Mouse (Mus musculus) liver, embryonic 15.5 days (tissue): ENCODE measurements at regions not wholly inside any gene's neighbourhood (a gene's known extent, or its start where the extent isn't known, plus 50 kb on each side); places are given as distances from the start of the nearest gene placed in this dataset.

Source experiments
- ATAC-seq: fragments of 200-750 bp; cut with Nextera tagmentation; 2 replicates; pipeline ENCODE4 v1.8.0; 2017; ENCODE audit warnings: moderate number of reproducible peaks, mild to moderate bottlenecking, moderate library complexity; ENCODE audit not compliant: insufficient read depth
- H3K27ac ChIP-seq: fragments of 300-500 bp; sonication (generic); replicated peaks from 2 replicates; pipeline ENCODE4 v1.5.1; 2015; ENCODE audit warnings: mild to moderate bottlenecking, inconsistent platforms
- H3K27me3 ChIP-seq: fragments of 300-500 bp; sonication (generic); 2 replicates; pipeline ENCODE4 v1.6.1; 2015; ENCODE audit warnings: mild to moderate bottlenecking, inconsistent platforms
- H3K36me3 ChIP-seq: fragments of 300-500 bp; sonication (generic); replicated peaks from 2 replicates; pipeline ENCODE4 v1.6.1; 2015; ENCODE audit warnings: moderate library complexity, mild to moderate bottlenecking, inconsistent platforms
- H3K4me1 ChIP-seq: fragments of 300-500 bp; sonication (generic); replicated peaks from 2 replicates; pipeline ENCODE4 v1.6.1; 2015; ENCODE audit warnings: inconsistent platforms
- H3K4me2 ChIP-seq: fragments of 300-500 bp; sonication (generic); 2 replicates; pipeline ENCODE4 v1.6.1; 2015; ENCODE audit warnings: moderate library complexity, mild to moderate bottlenecking, inconsistent platforms
- H3K4me3 ChIP-seq: fragments of 300-500 bp; sonication (generic); replicated peaks from 2 replicates; pipeline ENCODE4 v1.5.1; 2015; ENCODE audit warnings: mild to moderate bottlenecking, inconsistent platforms
- H3K9ac ChIP-seq: fragments of 300-500 bp; sonication (generic); 2 replicates; pipeline ENCODE4 v1.6.1; 2015; ENCODE audit warnings: moderate library complexity, mild to moderate bottlenecking, inconsistent platforms
- H3K9me3 ChIP-seq: fragments of 300-500 bp; sonication (generic); replicated peaks from 2 replicates; pipeline ENCODE4 v1.6.1; 2016; ENCODE audit warnings: inconsistent platforms
- WGBS: fragments of 180-500 bp; shearing (Covaris S2); methylation state at CpG from one replicate; pipeline ENCODE4 v1.1.7; 2015; ENCODE audit warnings: mixed read lengths; ENCODE audit not compliant: insufficient replicate concordance; 5-methylcytosine and 5-hydroxymethylcytosine counted together

- ATAC-seq: no peak
Measured at GRCm38 (mm10) chr10:103718998-103719662, 351.5 kb downstream of the Slc6a15 start.

GRCm38 (mm10) chr10:103726680-103727079 is 359.1 kb downstream of the Slc6a15 start:
- no peak overlapping the region for H3K9ac ChIP-seq
- no peak overlapping the region for H3K4me2 ChIP-seq
- H3K27ac ChIP-seq: no peak overlapping the region
- ATAC-seq: no peak
- H3K9me3 ChIP-seq: no peaks in the 10 kb centered on the region
- H3K4me1 ChIP-seq: no peaks in the 10 kb centered on the region
- no peaks in the 10 kb centered on the region for H3K36me3 ChIP-seq
- no peak overlapping the region for H3K4me3 ChIP-seq
- no peaks in the 10 kb centered on the region for H3K27me3 ChIP-seq

More at GRCm38 (mm10) chr10:103718998-103719662, 351.5 kb downstream of the Slc6a15 start:
- no peaks in the 10 kb centered on the region for H3K4me1 ChIP-seq
- H3K4me3 ChIP-seq: no peak overlapping the region
- 13% methylated on average over 8 of the region's 8 CpGs for WGBS
- H3K9ac ChIP-seq: no peak overlapping the region
- H3K27ac ChIP-seq: no peak overlapping the region
- no peak overlapping the region for H3K4me2 ChIP-seq
- no peaks in the 10 kb centered on the region for H3K9me3 ChIP-seq
- no peaks in the 10 kb centered on the region for H3K36me3 ChIP-seq
- H3K27me3 ChIP-seq: no peaks in the 10 kb centered on the region

- H3K4me3 ChIP-seq: no peak overlapping the region
- no peak overlapping the region for H3K4me2 ChIP-seq
- H3K36me3 ChIP-seq: no peaks in the 10 kb centered on the region
- 45% methylated on average over 1 of the region's 1 CpGs for WGBS
- no peak overlapping the region for H3K27ac ChIP-seq
- no peaks in the 10 kb centered on the region for H3K9me3 ChIP-seq
- no peak overlapping the region for H3K9ac ChIP-seq
- H3K27me3 ChIP-seq: no peaks in the 10 kb centered on the region
- no peaks in the 10 kb centered on the region for H3K4me1 ChIP-seq
- ATAC-seq: no peak
Measured at GRCm38 (mm10) chr10:103731522-103731921, 363.9 kb downstream of the Slc6a15 start.

- H3K9me3 ChIP-seq: no peaks in the 10 kb centered on the region
- ATAC-seq: no peak
- H3K4me3 ChIP-seq: no peak overlapping the region
- no peak overlapping the region for H3K4me2 ChIP-seq
- no peaks in the 10 kb centered on the region for H3K36me3 ChIP-seq
- 49% methylated on average over 5 of the region's 5 CpGs for WGBS
- H3K27me3 ChIP-seq: no peaks in the 10 kb centered on the region
- no peak overlapping the region for H3K9ac ChIP-seq
- no peak overlapping the region for H3K27ac ChIP-seq
- H3K4me1 ChIP-seq: no peaks in the 10 kb centered on the region
Measured at GRCm38 (mm10) chr10:103731981-103732380, 364.4 kb downstream of the Slc6a15 start.

- no peak overlapping the region for H3K4me3 ChIP-seq
- H3K27me3 ChIP-seq: no peaks in the 10 kb centered on the region
- H3K4me1 ChIP-seq: no peaks in the 10 kb centered on the region
- no peak overlapping the region for H3K27ac ChIP-seq
- 74% methylated on average over 1 of the region's 1 CpGs for WGBS
- no peak overlapping the region for H3K4me2 ChIP-seq
- H3K9me3 ChIP-seq: no peaks in the 10 kb centered on the region
- no peak overlapping the region for H3K9ac ChIP-seq
- H3K36me3 ChIP-seq: no peaks in the 10 kb centered on the region
- ATAC-seq: no peak
Measured at GRCm38 (mm10) chr10:103780127-103780526, 362.7 kb upstream of the Gm21293 start.

GRCm38 (mm10) chr10:103784920-103785319 is 357.9 kb upstream of the Gm21293 start:
- ATAC-seq: no peak
- no peak overlapping the region for H3K4me2 ChIP-seq
- no peaks in the 10 kb centered on the region for H3K27me3 ChIP-seq
- H3K27ac ChIP-seq: no peak overlapping the region
- no peaks in the 10 kb centered on the region for H3K9me3 ChIP-seq
- H3K4me3 ChIP-seq: no peak overlapping the region
- H3K9ac ChIP-seq: no peak overlapping the region
- no peaks in the 10 kb centered on the region for H3K4me1 ChIP-seq
- no peaks in the 10 kb centered on the region for H3K36me3 ChIP-seq

- Histone ChIP-seq H3K4me2 (no peak overlapping the region), H3K9ac (no peak overlapping the region), H3K4me3 (no peak overlapping the region), H3K4me1 (no peaks in the 10 kb centered on the region), H3K27ac (no peak overlapping the region), H3K27me3 (no peaks in the 10 kb centered on the region), H3K9me3 (no peaks in the 10 kb centered on the region), H3K36me3 (no peaks in the 10 kb centered on the region)
- ATAC-seq: no peak
Measured at GRCm38 (mm10) chr10:103829079-103829478, 313.7 kb upstream of the Gm21293 start.

- Histone ChIP-seq H3K4me2 (no peak overlapping the region), H3K36me3 (no peaks in the 10 kb centered on the region), H3K4me1 (no peaks in the 10 kb centered on the region), H3K27me3 (no peaks in the 10 kb centered on the region), H3K9ac (no peak overlapping the region), H3K9me3 (no peaks in the 10 kb centered on the region), H3K27ac (no peak overlapping the region), H3K4me3 (no peak overlapping the region)
- WGBS: 51% methylated on average over 2 of the region's 2 CpGs
- ATAC-seq: no peak
Measured at GRCm38 (mm10) chr10:103832063-103832462, 310.7 kb upstream of the Gm21293 start.

- no peaks in the 10 kb centered on the region for H3K36me3 ChIP-seq
- no peak overlapping the region for H3K4me3 ChIP-seq
- no peak overlapping the region for H3K27ac ChIP-seq
- H3K27me3 ChIP-seq: no peaks in the 10 kb centered on the region
- no peak overlapping the region for H3K9ac ChIP-seq
- no peaks in the 10 kb centered on the region for H3K4me1 ChIP-seq
- H3K4me2 ChIP-seq: no peak overlapping the region
- WGBS: 63% methylated on average over 1 of the region's 1 CpGs
- H3K9me3 ChIP-seq: no peaks in the 10 kb centered on the region
- no peak for ATAC-seq
Measured at GRCm38 (mm10) chr10:103855211-103855610, 287.6 kb upstream of the Gm21293 start.

GRCm38 (mm10) chr10:103860890-103861289 is 281.9 kb upstream of the Gm21293 start:
- 61% methylated on average over 1 of the region's 1 CpGs for WGBS

GRCm38 (mm10) chr10:103862120-103862519 is 280.7 kb upstream of the Gm21293 start:
- H3K9me3 ChIP-seq: no peaks in the 10 kb centered on the region
- H3K4me3 ChIP-seq: no peak overlapping the region
- no peak for ATAC-seq
- H3K27ac ChIP-seq: no peak overlapping the region
- no peak overlapping the region for H3K9ac ChIP-seq
- no peaks in the 10 kb centered on the region for H3K36me3 ChIP-seq
- H3K27me3 ChIP-seq: no peaks in the 10 kb centered on the region
- H3K4me1 ChIP-seq: no peaks in the 10 kb centered on the region
- H3K4me2 ChIP-seq: no peak overlapping the region
- WGBS: 55% methylated on average over 2 of the region's 2 CpGs

More at GRCm38 (mm10) chr10:103860890-103861289, 281.9 kb upstream of the Gm21293 start:
- no peak for ATAC-seq
- no peaks in the 10 kb centered on the region for H3K36me3 ChIP-seq
- H3K4me2 ChIP-seq: no peak overlapping the region
- H3K9me3 ChIP-seq: no peaks in the 10 kb centered on the region
- no peaks in the 10 kb centered on the region for H3K4me1 ChIP-seq
- H3K27ac ChIP-seq: no peak overlapping the region
- H3K4me3 ChIP-seq: no peak overlapping the region
- no peak overlapping the region for H3K9ac ChIP-seq
- no peaks in the 10 kb centered on the region for H3K27me3 ChIP-seq

- H3K27ac ChIP-seq: no peak overlapping the region
- H3K36me3 ChIP-seq: no peaks in the 10 kb centered on the region
- ATAC-seq: no peak
- no peak overlapping the region for H3K9ac ChIP-seq
- H3K4me1 ChIP-seq: no peaks in the 10 kb centered on the region
- H3K27me3 ChIP-seq: no peaks in the 10 kb centered on the region
- H3K4me2 ChIP-seq: no peak overlapping the region
- 44% methylated on average over 3 of the region's 3 CpGs for WGBS
- no peak overlapping the region for H3K4me3 ChIP-seq
- no peaks in the 10 kb centered on the region for H3K9me3 ChIP-seq
Measured at GRCm38 (mm10) chr10:103863909-103864308, 278.9 kb upstream of the Gm21293 start.
